Mouse (Mus musculus) hindbrain, embryonic 13.5 days (tissue): ENCODE measurements around the gene Spdya. TPM values are rescaled to one million over a fixed set of nuclear protein-coding genes. Genes with fewer than 3 reads are reported as not detected.
"Not testable (repeated sequence)": the region's sequence is repeated elsewhere in the genome, so short reads cannot be mapped to it uniquely, and the experiment has no call there.

ENCODE experiments used
- ATAC-seq: fragments of 200-750 bp; cut with Nextera tagmentation; 2 replicates; pipeline ENCODE4 v1.8.0; 2017; ENCODE audit warnings: moderate TSS enrichment; ENCODE audit not compliant: low FRiP score
- H3K27ac ChIP-seq: fragments of 300-500 bp; sonication (generic); 2 replicates; pipeline ENCODE4 v1.5.1; 2015; ENCODE audit warnings: inconsistent platforms, mild to moderate bottlenecking, moderate library complexity
- H3K27me3 ChIP-seq: fragments of 300-500 bp; sonication (generic); 2 replicates; pipeline ENCODE4 v1.6.1; 2015; ENCODE audit warnings: mild to moderate bottlenecking, inconsistent platforms
- H3K36me3 ChIP-seq: fragments of 300-500 bp; sonication (generic); 2 replicates; pipeline ENCODE4 v1.6.1; 2015; ENCODE audit warnings: mild to moderate bottlenecking, inconsistent platforms
- H3K4me1 ChIP-seq: fragments of 300-500 bp; sonication (generic); replicated peaks from 2 replicates; pipeline ENCODE4 v1.6.1; 2015; ENCODE audit warnings: inconsistent platforms
- H3K4me2 ChIP-seq: fragments of 300-500 bp; sonication (generic); 2 replicates; pipeline ENCODE4 v1.6.1; 2015; ENCODE audit warnings: inconsistent platforms, mild to moderate bottlenecking, moderate library complexity
- H3K4me3 ChIP-seq: fragments of 300-500 bp; sonication (generic); 2 replicates; pipeline ENCODE4 v1.5.1; 2015; ENCODE audit warnings: mild to moderate bottlenecking, inconsistent platforms
- H3K9ac ChIP-seq: fragments of 300-500 bp; sonication (generic); 2 replicates; pipeline ENCODE4 v1.6.1; 2015; ENCODE audit warnings: mild to moderate bottlenecking, inconsistent platforms
- H3K9me3 ChIP-seq: fragments of 300-500 bp; sonication (generic); 2 replicates; pipeline ENCODE4 v1.6.1; 2016; ENCODE audit warnings: inconsistent platforms
- WGBS: fragments of 180-500 bp; shearing (Covaris S2); methylation state at CpG from one replicate; pipeline ENCODE4 v1.1.7; 2015; 5-methylcytosine and 5-hydroxymethylcytosine counted together
- polyA plus RNA-seq: library from polyadenylated mRNA; unstranded; fragments of >200 nt; fragmentation: Nextera tagmentation; extraction: Ambion mirVana; gene quantifications from 2 replicates; pipeline ENCODE4 v1.2.1, GENCODE M21; 2015

Spdya gene
- polyA plus RNA-seq, 1 experiment from 2014 or later, result 0.65 TPM

- 91% methylated on average over 5 of the region's 5 CpGs for WGBS
- not testable (repeated sequence) for ATAC-seq, H3K4me2 ChIP-seq, H3K4me3 ChIP-seq, H3K27ac ChIP-seq, H3K27me3 ChIP-seq, H3K9me3 ChIP-seq, H3K4me1 ChIP-seq, H3K9ac ChIP-seq
- peaks cover 87% of the 10 kb centered on the region for H3K36me3 ChIP-seq
Observed at GRCm38 (mm10) chr17:71639056-71639455, 87.2 kb downstream of the Spdya start.

Other genes starting within 250 kb of the Spdya start
- 2.2 and 2.9 TPM in 2 replicates for gene Emilin2, start 240.1 kb upstream of the Spdya start, polyA plus RNA-seq
- 2.8 and 3.4 TPM in 2 replicates for gene Gm4707, start 92.1 kb upstream of the Spdya start, polyA plus RNA-seq
- 47.9 and 51.4 TPM in 2 replicates for gene Smchd1, start 76.7 kb upstream of the Spdya start, polyA plus RNA-seq
- 10.3 and 11.5 TPM in 2 replicates for gene Ndc80, start 25.2 kb upstream of the Spdya start, polyA plus RNA-seq
- 47.4 and 52.8 TPM in 2 replicates for gene Wdr43, start 63.8 kb downstream of the Spdya start, polyA plus RNA-seq
- 0.35 and 0.53 TPM in 2 replicates for gene Togaram2, start 121.2 kb downstream of the Spdya start, polyA plus RNA-seq
- gene Pcare, start 200.8 kb downstream of the Spdya start, polyA plus RNA-seq, result not detected in 2 replicates
- gene Clip4, start 216.4 kb downstream of the Spdya start, polyA plus RNA-seq, result 11.1 and 13.2 TPM in 2 replicates